24 mouse cellular contexts compared by ENCODE assay signal in genomic region chr15:27519857-27520256, GRCm38 (mm10).
"Had no signal": no experiment of that assay in that cellular context is flagged by ENCODE, and none has a peak within 500 bp of the region (broad histone marks: within the 10 kb centered on the region; RNA-seq: fewer than 3 reads in every experiment).

No protein-coding gene starts in this region.

- ATAC-seq: inflammation-experienced regulatory T-cells, adult 6 months; intestine, postnatal 0 days had no signal

- H3K9me3 ChIP-seq: kidney, embryonic 15.5 days; lung, embryonic 15.5 days; neural tube, embryonic 12.5 days; neural tube, embryonic 15.5 days had no signal

- H3K4me3 ChIP-seq: kidney, embryonic 15.5 days; lung, embryonic 15.5 days; neural tube, embryonic 12.5 days; neural tube, embryonic 15.5 days had no signal

- H3K36me3 ChIP-seq: kidney, embryonic 15.5 days; lung, embryonic 15.5 days; neural tube, embryonic 12.5 days; neural tube, embryonic 15.5 days had no signal

- H3K27me3 ChIP-seq: kidney, embryonic 15.5 days; lung, embryonic 15.5 days; neural tube, embryonic 12.5 days; neural tube, embryonic 15.5 days had no signal

- H3K4me2 ChIP-seq: kidney, embryonic 15.5 days; liver, embryonic 11.5 days; lung, embryonic 15.5 days; midbrain, embryonic 11.5 days; neural tube, embryonic 12.5 days; neural tube, embryonic 15.5 days had no signal

- H3K9ac ChIP-seq: kidney, embryonic 15.5 days; liver, embryonic 14.5 days; lung, embryonic 15.5 days; neural tube, embryonic 12.5 days; neural tube, embryonic 15.5 days had no signal

- H3K27ac ChIP-seq: kidney, embryonic 15.5 days; liver, embryonic 14.5 days; lung, embryonic 15.5 days; macrophage; neural tube, embryonic 12.5 days; neural tube, embryonic 15.5 days; stomach, postnatal 0 days had no signal

- DNase-seq: kidney, adult 2 months; kidney, postnatal 10 days; kidney, postnatal 36 days; layer of hippocampus, postnatal 36 days; lung, adult 18-20 months; lung, postnatal 10 days; midbrain, embryonic 14.5 days; right cerebral cortex, adult 18-20 months; right cerebral cortex, postnatal 14 days; right cerebral cortex, postnatal 4 days; thymus, adult 2 months; thymus, postnatal 14 days; thymus, postnatal 4 days had no signal
